Mouse (Mus musculus) heart, postnatal 0 days (tissue): Measurements from ENCODE around the gene Galc. TPM values are rescaled to one million over a fixed set of nuclear protein-coding genes. Genes with fewer than 3 reads are reported as not detected.
"Not testable (repeated sequence)": the region's sequence is repeated elsewhere in the genome, so short reads cannot be mapped to it uniquely, and the experiment has no call there.

Source experiments
- ATAC-seq: fragments of 200-750 bp; cut with Nextera tagmentation; 2 replicates; pipeline ENCODE4 v1.8.0; 2017; ENCODE audit warnings: low read depth, moderate number of reproducible peaks, moderate library complexity; ENCODE audit not compliant: insufficient read depth
- DNase-seq: peaks from one replicate; pipeline ENCODE4 v3.0.0-alpha.2; 2016; ENCODE audit warnings: low spot score
- H3K27ac ChIP-seq: fragments of 300-500 bp; sonication (generic); 2 replicates; pipeline ENCODE4 v1.5.1; 2014; ENCODE audit warnings: low read depth, mild to moderate bottlenecking
- H3K27me3 ChIP-seq: fragments of 300-500 bp; sonication (generic); 2 replicates; pipeline ENCODE4 v1.6.1; 2014; ENCODE audit warnings: low read length, mixed read lengths; ENCODE audit not compliant: control insufficient read depth, insufficient read depth
- H3K36me3 ChIP-seq: fragments of 300-500 bp; sonication (generic); replicated peaks from 2 replicates; pipeline ENCODE4 v1.6.1; 2014; ENCODE audit warnings: low read length, mixed read lengths; ENCODE audit not compliant: control insufficient read depth, insufficient read depth
- H3K4me1 ChIP-seq: fragments of 300-500 bp; sonication (generic); 2 replicates; pipeline ENCODE4 v1.6.1; 2014; ENCODE audit warnings: antibody characterized with exemption; ENCODE audit not compliant: control insufficient read depth, insufficient read depth
- H3K4me2 ChIP-seq: fragments of 300-500 bp; sonication (generic); 2 replicates; pipeline ENCODE4 v1.6.1; 2014; ENCODE audit warnings: low read depth, mild to moderate bottlenecking, low read length, moderate library complexity
- H3K4me3 ChIP-seq: fragments of 300-500 bp; sonication (generic); 2 replicates; pipeline ENCODE4 v1.5.1; 2014; ENCODE audit warnings: low read depth, low read length
- H3K9ac ChIP-seq: fragments of 300-500 bp; sonication (generic); replicated peaks from 2 replicates; pipeline ENCODE4 v1.6.1; 2014; ENCODE audit warnings: low read depth, low read length, mixed read lengths
- H3K9me3 ChIP-seq: fragments of 300-500 bp; sonication (generic); replicated peaks from 2 replicates; pipeline ENCODE4 v1.6.1; 2016; ENCODE audit warnings: low read length; ENCODE audit not compliant: control insufficient read depth
- CTCF ChIP-seq: IDR thresholded peaks from 2 replicates; pipeline ENCODE4 v1.5.1; 2016; ENCODE audit warnings: antibody characterized with exemption, control low read depth, low read depth
- EP300 ChIP-seq: IDR thresholded peaks from 2 replicates; pipeline ENCODE4 v1.6.1; 2016; ENCODE audit warnings: antibody characterized with exemption, low read depth
- WGBS: fragments of 180-500 bp; shearing (Covaris S2); extraction: QIAGEN DNeasy Blood & Tissue Kit; methylation state at CpG from one replicate; pipeline ENCODE4 v1.1.7; 2014; 5-methylcytosine and 5-hydroxymethylcytosine counted together
- polyA plus RNA-seq: library from polyadenylated mRNA; unstranded; fragments of >200 nt; fragmentation: Nextera tagmentation; extraction: Ambion mirVana; gene quantifications from 2 replicates; pipeline ENCODE4 v1.2.1, GENCODE M21; 2015
- total RNA-seq: library from RNA; depleted of rRNA; stranded (reverse); fragments of >200 nt; gene quantifications from 2 replicates; pipeline ENCODE4 v1.2.3, GENCODE M21; 2014; ENCODE audit warnings: low replicate concordance

Gene Galc
- total and polyA plus RNA-seq, 2 experiments from 2014 or later: 4.3 to 10.5 TPM

GRCm38 (mm10) chr12:98249671-98250070 is 9.6 kb downstream of the Galc start:
- no peaks in the 10 kb centered on the region for H3K4me1 ChIP-seq
- H3K36me3 ChIP-seq: peaks cover 9% of the 10 kb centered on the region
- no peak overlapping the region for H3K4me3 ChIP-seq
- H3K27ac ChIP-seq: no peak overlapping the region
- H3K27me3 ChIP-seq: no peaks in the 10 kb centered on the region
- no peak overlapping the region for H3K4me2 ChIP-seq
- DNase-seq (no peak), ATAC-seq (no peak)
- no peak for TF ChIP-seq EP300
- TF ChIP-seq CTCF: no peak
- H3K9ac ChIP-seq: no peak overlapping the region
- 63% methylated on average over 3 of the region's 3 CpGs for WGBS
- no peaks in the 10 kb centered on the region for H3K9me3 ChIP-seq

- H3K4me1 ChIP-seq: no peaks in the 10 kb centered on the region
- TF ChIP-seq CTCF (no peak), EP300 (no peak)
- ATAC-seq (no peak), DNase-seq (no peak)
- H3K4me2 ChIP-seq: no peak overlapping the region
- no peak overlapping the region for H3K4me3 ChIP-seq
- H3K27me3 ChIP-seq: no peaks in the 10 kb centered on the region
- no peak overlapping the region for H3K9ac ChIP-seq
- 44% methylated on average over 4 of the region's 4 CpGs for WGBS
- no peaks in the 10 kb centered on the region for H3K9me3 ChIP-seq
- H3K36me3 ChIP-seq: peaks cover 13% of the 10 kb centered on the region
- no peak overlapping the region for H3K27ac ChIP-seq
Observed at GRCm38 (mm10) chr12:98246835-98247234, 12.4 kb downstream of the Galc start.

GRCm38 (mm10) chr12:98244865-98245264 is 14.4 kb downstream of the Galc start:
- no peak for ATAC-seq
- WGBS: 87% methylated on average over 5 of the region's 5 CpGs
- no peak for TF ChIP-seq EP300
- no peak for TF ChIP-seq CTCF
- no peak overlapping the region for H3K4me3 ChIP-seq
- no peaks in the 10 kb centered on the region for H3K4me1 ChIP-seq
- no peak for DNase-seq
- H3K9me3 ChIP-seq: no peaks in the 10 kb centered on the region
- H3K9ac ChIP-seq: no peak overlapping the region
- H3K4me2 ChIP-seq: no peak overlapping the region
- H3K27me3 ChIP-seq: no peaks in the 10 kb centered on the region
- H3K36me3 ChIP-seq: peaks cover 4% of the 10 kb centered on the region
- no peak overlapping the region for H3K27ac ChIP-seq

GRCm38 (mm10) chr12:98244161-98244560 is 15.1 kb downstream of the Galc start:
- TF ChIP-seq EP300 (no peak), CTCF (no peak)
- DNase-seq: no peak
- Histone ChIP-seq H3K9me3 (no peaks in the 10 kb centered on the region), H3K9ac (no peak overlapping the region), H3K4me1 (no peaks in the 10 kb centered on the region), H3K27me3 (no peaks in the 10 kb centered on the region), H3K36me3 (peaks cover 4% of the 10 kb centered on the region), H3K4me3 (no peak overlapping the region), H3K4me2 (no peak overlapping the region), H3K27ac (no peak overlapping the region)
- ATAC-seq: no peak
- 73% methylated on average over 4 of the region's 4 CpGs for WGBS

GRCm38 (mm10) chr12:98238478-98238877 is 20.8 kb downstream of the Galc start:
- ATAC-seq: not testable (repeated sequence)

GRCm38 (mm10) chr12:98227037-98227436 is 32.2 kb downstream of the Galc start:
- H3K36me3 ChIP-seq: peaks cover 13% of the 10 kb centered on the region; the same call in 1 of the 2 replicates
- TF ChIP-seq CTCF: no peak
- no peak for TF ChIP-seq EP300
- no peaks in the 10 kb centered on the region for H3K9me3 ChIP-seq
- ATAC-seq (no peak), DNase-seq (no peak)
- H3K27ac ChIP-seq: no peak overlapping the region
- 81% methylated on average over 2 of the region's 2 CpGs for WGBS
- no peaks in the 10 kb centered on the region for H3K4me1 ChIP-seq
- no peak overlapping the region for H3K4me2 ChIP-seq
- H3K9ac ChIP-seq: no peak overlapping the region
- no peak overlapping the region for H3K4me3 ChIP-seq
- H3K27me3 ChIP-seq: no peaks in the 10 kb centered on the region

More at GRCm38 (mm10) chr12:98238478-98238877, 20.8 kb downstream of the Galc start:
- H3K4me1 ChIP-seq, H3K27me3 ChIP-seq, H3K4me2 ChIP-seq, H3K36me3 ChIP-seq, H3K4me3 ChIP-seq, DNase-seq, H3K9me3 ChIP-seq, H3K9ac ChIP-seq, H3K27ac ChIP-seq: not testable (repeated sequence)
- 66% methylated on average over 6 of the region's 6 CpGs for WGBS
